Mouse (Mus musculus): Measurements from ENCODE around the gene Pld6.

DNA sequence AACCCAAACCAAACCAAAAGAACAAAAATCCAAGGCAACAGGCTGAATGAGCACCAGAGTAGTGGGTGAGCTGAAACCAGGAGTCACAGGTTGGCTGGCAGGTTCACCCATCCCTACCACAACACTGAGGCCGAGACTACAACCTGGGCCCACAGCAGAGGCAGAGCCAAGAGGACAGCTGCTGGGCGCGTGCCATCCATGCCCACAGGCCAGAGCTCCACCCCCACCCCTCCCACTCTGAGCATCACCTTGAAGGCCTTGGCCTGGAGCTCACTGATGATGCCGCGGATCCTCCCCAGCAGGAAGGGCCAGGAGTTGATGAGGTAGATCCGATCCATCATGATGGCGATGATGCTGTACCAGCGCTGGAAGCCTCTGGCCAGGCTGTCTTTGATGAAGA, 14.4 kb upstream of the Pld6 start:
- no peak for TF ChIP-seq POLR2A (IDR thresholded peaks at IDR 0.05; ENCODE audit: low read depth, low read length)
- no peak for TF ChIP-seq CTCF (IDR thresholded peaks at IDR 0.05; ENCODE audit: extremely low read depth, insufficient read depth, insufficient read length, insufficient replicate concordance)
